Mouse (Mus musculus): ENCODE results near the gene Tsx. TPM values are rescaled to one million over a fixed set of nuclear protein-coding genes. Genes with fewer than 3 reads are reported as not detected.

The Tsx gene
- 0.51 TPM for polyA plus RNA-seq (2017; shearing (Covaris generic))

GRCm38 (mm10) chrX:103414167-103414566, at the start of gene Tsx:
Gene Tsx, plus strand, starts transcription at chrX:103414467.

GRCm38 (mm10) chrX:103421710-103422109, 7.4 kb downstream of the Tsx start, which contains the start of gene Gm26992:
Gene Gm26992, plus strand, starts transcription at chrX:103422010.

Other genes with a start within 250 kb of the Tsx start
- gene Nap1l2, start 227.8 kb upstream of the Tsx start, polyA plus RNA-seq (2017; shearing (Covaris generic)), result not detected
- gene Cdx4, start 93.1 kb upstream of the Tsx start, polyA plus RNA-seq (2017; shearing (Covaris generic)), result not detected
- 1.8 TPM for gene Chic1, start 58.0 kb upstream of the Tsx start, polyA plus RNA-seq (2017; shearing (Covaris generic))
- not detected for gene Gm26992, start 7.5 kb downstream of the Tsx start, polyA plus RNA-seq (2017; shearing (Covaris generic))
- not detected for gene Zcchc13, start 216.1 kb downstream of the Tsx start, polyA plus RNA-seq (2017; shearing (Covaris generic))